Mouse (Mus musculus): ENCODE measurements around the gene Myh10. TPM values are rescaled to one million over a fixed set of nuclear protein-coding genes. Genes with fewer than 3 reads are reported as not detected.
"Not testable (repeated sequence)": the region's sequence is repeated elsewhere in the genome, so short reads cannot be mapped to it uniquely, and the experiment has no call there.

Myh10 gene
- polyA plus RNA-seq, 2 experiments: 14.9 to 28.4 TPM

DNA sequence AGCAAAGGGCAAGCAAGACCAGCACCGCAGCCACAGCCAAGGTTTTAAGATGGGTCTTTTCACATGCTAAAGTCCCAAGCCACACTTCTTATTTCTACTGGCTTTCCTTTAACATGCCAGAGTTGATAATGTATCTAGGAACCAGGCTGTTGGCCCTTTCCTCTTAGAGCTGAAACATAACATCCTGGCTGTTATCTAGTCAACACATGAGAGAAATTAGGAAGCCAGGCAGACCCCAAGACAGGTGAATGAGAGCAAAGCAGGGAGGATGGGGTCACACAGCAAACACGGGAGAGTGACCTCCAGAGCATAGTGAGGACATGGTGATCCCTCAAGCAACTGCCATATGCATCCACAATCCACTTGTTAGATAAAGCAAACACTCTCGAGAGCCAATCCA is 135.4 kb downstream of the Myh10 start:
- Histone ChIP-seq H3K27me3 (ENCODE audit: control insufficient read depth, insufficient read depth, low read length) (no peaks in the 10 kb centered on the region), H3K4me3 (ENCODE audit: insufficient read depth in 1 of 2, low read depth in 2 of 2, low read length in 2 of 2) (no peak overlapping the region), H3K4me2 (ENCODE audit: low read depth) (no peak overlapping the region), H3K9me3 (ENCODE audit: control insufficient read depth, low read length) (no peaks in the 10 kb centered on the region), H3K36me3 (replicated peaks; ENCODE audit: control insufficient read depth, insufficient read depth, low read depth) (peaks cover 40% of the 10 kb centered on the region), H3K4me1 (replicated peaks; ENCODE audit: control insufficient read depth in 2 of 2, insufficient read depth in 2 of 2, low read length in 1 of 2) (no peaks in the 10 kb centered on the region), H3K27ac (no peak overlapping the region), H3K9ac (replicated peaks) (no peak overlapping the region)
- DNase-seq (ENCODE audit: low read depth in 3 of 3, low spot score in 3 of 3): no peak
- ATAC-seq (ENCODE audit: insufficient read depth): no peak
- TF ChIP-seq CTCF (IDR thresholded peaks at IDR 0.05; ENCODE audit: low read depth) (no peak), EP300 (IDR thresholded peaks at IDR 0.05; ENCODE audit: low read depth) (no peak)
- WGBS (ENCODE audit: insufficient replicate concordance): 39% methylated on average over 3 of the region's 3 CpGs

DNA sequence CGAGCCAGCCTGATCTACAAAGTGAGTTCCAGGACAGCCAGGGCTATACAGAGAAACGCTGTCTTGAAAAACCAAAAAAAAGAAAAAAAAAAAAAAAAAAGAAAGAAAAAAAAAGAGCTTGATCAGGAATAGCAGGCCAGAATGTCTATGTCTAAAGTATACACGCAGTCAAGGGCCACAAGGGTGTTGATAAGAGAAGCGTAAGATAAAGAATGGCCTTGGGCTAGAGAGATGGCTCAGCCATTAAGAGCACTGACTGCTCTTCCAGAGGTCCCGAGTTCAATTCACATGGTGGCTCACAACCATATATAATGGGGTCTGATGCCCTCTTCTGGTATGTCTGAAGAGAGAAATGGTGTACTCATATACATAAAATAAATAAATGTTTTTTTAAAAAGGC is 140.2 kb downstream of the Myh10 start:
- H3K4me2 ChIP-seq (ENCODE audit: low read depth); DNase-seq (ENCODE audit: low read depth in 3 of 3, low spot score in 3 of 3); H3K4me1 ChIP-seq (replicated peaks; ENCODE audit: control insufficient read depth in 2 of 2, insufficient read depth in 2 of 2, low read length in 1 of 2); ATAC-seq (ENCODE audit: insufficient read depth); H3K27ac ChIP-seq; H3K27me3 ChIP-seq (ENCODE audit: control insufficient read depth, insufficient read depth, low read length); H3K9me3 ChIP-seq (ENCODE audit: control insufficient read depth, low read length); H3K9ac ChIP-seq (replicated peaks); H3K4me3 ChIP-seq (ENCODE audit: insufficient read depth in 1 of 2, low read depth in 2 of 2, low read length in 2 of 2): not testable (repeated sequence)
- WGBS (ENCODE audit: insufficient replicate concordance): 53% methylated on average over 5 of the region's 5 CpGs
- peaks cover 68% of the 10 kb centered on the region for H3K36me3 ChIP-seq (replicated peaks; ENCODE audit: control insufficient read depth, insufficient read depth, low read depth)

DNA sequence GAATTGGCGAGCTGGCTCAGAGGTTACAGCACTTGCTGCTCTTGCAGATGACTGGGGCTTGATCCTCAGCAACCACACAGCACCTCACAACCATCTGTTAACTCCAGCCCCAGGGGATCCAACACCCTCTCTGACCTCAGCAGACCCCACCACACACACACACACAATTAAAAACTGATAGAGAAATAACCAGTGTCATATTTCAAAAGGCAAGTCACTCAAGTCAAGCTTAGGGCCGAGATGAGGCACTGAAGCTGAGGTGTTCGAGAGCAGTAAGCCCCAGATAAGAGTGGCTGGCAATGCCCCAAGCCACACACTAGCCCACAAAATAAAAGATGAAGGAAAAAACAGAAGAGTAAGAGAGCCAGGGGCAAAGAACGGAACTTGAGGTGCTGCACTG is 141.4 kb downstream of the Myh10 start:
- Histone ChIP-seq H3K4me2 (ENCODE audit: low read depth) (no peak overlapping the region), H3K27ac (no peak overlapping the region), H3K4me1 (replicated peaks; ENCODE audit: control insufficient read depth in 2 of 2, insufficient read depth in 2 of 2, low read length in 1 of 2) (no peaks in the 10 kb centered on the region; a peak in 1 of 4 replicates), H3K9me3 (ENCODE audit: control insufficient read depth, low read length) (no peaks in the 10 kb centered on the region), H3K27me3 (ENCODE audit: control insufficient read depth, insufficient read depth, low read length) (no peaks in the 10 kb centered on the region), H3K9ac (replicated peaks) (no peak overlapping the region), H3K4me3 (ENCODE audit: insufficient read depth in 1 of 2, low read depth in 2 of 2, low read length in 2 of 2) (no peak overlapping the region), H3K36me3 (replicated peaks; ENCODE audit: control insufficient read depth, insufficient read depth, low read depth) (peaks cover 68% of the 10 kb centered on the region)
- TF ChIP-seq EP300 (IDR thresholded peaks at IDR 0.05; ENCODE audit: low read depth) (no peak), CTCF (IDR thresholded peaks at IDR 0.05; ENCODE audit: low read depth) (no peak)
- ATAC-seq (ENCODE audit: insufficient read depth): no peak
- WGBS (ENCODE audit: insufficient replicate concordance): 33% methylated on average over 4 of the region's 4 CpGs
- no peak for DNase-seq (ENCODE audit: low read depth in 3 of 3, low spot score in 3 of 3)

DNA sequence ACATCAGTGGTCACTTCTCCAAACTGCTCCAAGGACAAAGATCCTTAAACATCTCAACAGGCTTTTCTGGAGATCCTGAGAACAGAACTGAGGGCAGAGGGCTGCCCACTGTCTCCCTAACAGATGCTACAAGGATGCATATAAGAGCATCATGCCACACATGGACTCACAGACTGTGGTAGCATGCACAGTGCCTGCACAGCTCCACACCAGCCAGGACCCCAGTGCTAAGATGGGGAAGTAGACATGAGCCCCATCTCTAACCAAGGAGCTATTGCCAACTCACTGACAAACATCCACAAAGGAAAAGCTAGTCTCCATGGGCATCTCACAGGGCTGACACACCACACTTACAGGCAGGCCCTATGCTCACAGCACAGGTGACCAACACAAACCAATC is 142.2 kb downstream of the Myh10 start:
- H3K27ac ChIP-seq: no peak overlapping the region
- TF ChIP-seq EP300 (IDR thresholded peaks at IDR 0.05; ENCODE audit: low read depth) (no peak), CTCF (IDR thresholded peaks at IDR 0.05; ENCODE audit: low read depth) (no peak)
- no peak for ATAC-seq (ENCODE audit: insufficient read depth)
- peaks cover 64% of the 10 kb centered on the region for H3K36me3 ChIP-seq (replicated peaks; ENCODE audit: control insufficient read depth, insufficient read depth, low read depth)
- H3K4me2 ChIP-seq (ENCODE audit: low read depth): no peak overlapping the region
- no peaks in the 10 kb centered on the region for H3K9me3 ChIP-seq (ENCODE audit: control insufficient read depth, low read length)
- no peaks in the 10 kb centered on the region; a peak in 1 of 4 replicates for H3K4me1 ChIP-seq (replicated peaks; ENCODE audit: control insufficient read depth in 2 of 2, insufficient read depth in 2 of 2, low read length in 1 of 2)
- no peak overlapping the region for H3K4me3 ChIP-seq (ENCODE audit: insufficient read depth in 1 of 2, low read depth in 2 of 2, low read length in 2 of 2)
- H3K27me3 ChIP-seq (ENCODE audit: control insufficient read depth, insufficient read depth, low read length): no peaks in the 10 kb centered on the region
- no peak for DNase-seq (ENCODE audit: low read depth in 3 of 3, low spot score in 3 of 3)
- no peak overlapping the region for H3K9ac ChIP-seq (replicated peaks)

DNA sequence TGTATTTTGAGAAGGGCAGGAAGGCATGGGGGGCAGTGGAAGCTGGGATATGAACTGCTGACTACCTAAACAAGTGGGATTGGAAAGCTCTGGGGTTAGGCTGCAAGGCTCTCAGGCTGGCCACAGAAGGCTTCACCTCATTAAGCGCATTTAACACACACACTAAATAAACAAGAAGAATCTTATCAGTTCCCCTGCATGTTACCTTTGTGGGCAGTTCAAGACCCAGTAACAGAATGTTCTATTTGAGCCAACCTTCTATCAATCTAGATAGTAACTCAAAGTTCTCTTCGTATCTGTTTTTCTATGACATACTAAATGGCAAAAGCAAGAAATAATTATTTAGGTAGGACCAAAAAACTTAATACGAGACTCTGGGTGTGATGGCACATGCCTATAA is 143.7 kb downstream of the Myh10 start:
- H3K4me1 ChIP-seq (replicated peaks; ENCODE audit: control insufficient read depth in 2 of 2, insufficient read depth in 2 of 2, low read length in 1 of 2): no peaks in the 10 kb centered on the region; a peak in 1 of 4 replicates
- H3K9me3 ChIP-seq (ENCODE audit: control insufficient read depth, low read length): no peaks in the 10 kb centered on the region
- no peak overlapping the region for H3K4me3 ChIP-seq (ENCODE audit: insufficient read depth in 1 of 2, low read depth in 2 of 2, low read length in 2 of 2)
- H3K27ac ChIP-seq: no peak overlapping the region
- peaks cover 61% of the 10 kb centered on the region for H3K36me3 ChIP-seq (replicated peaks; ENCODE audit: control insufficient read depth, insufficient read depth, low read depth)
- ATAC-seq (ENCODE audit: insufficient read depth) (no peak), DNase-seq (ENCODE audit: low read depth in 3 of 3, low spot score in 3 of 3) (no peak)
- 75% methylated on average over 3 of the region's 3 CpGs for WGBS (ENCODE audit: insufficient replicate concordance)
- H3K9ac ChIP-seq (replicated peaks): no peak overlapping the region
- TF ChIP-seq CTCF (IDR thresholded peaks at IDR 0.05; ENCODE audit: low read depth) (no peak), EP300 (IDR thresholded peaks at IDR 0.05; ENCODE audit: low read depth) (no peak)
- no peak overlapping the region for H3K4me2 ChIP-seq (ENCODE audit: low read depth)
- no peaks in the 10 kb centered on the region for H3K27me3 ChIP-seq (ENCODE audit: control insufficient read depth, insufficient read depth, low read length)

DNA sequence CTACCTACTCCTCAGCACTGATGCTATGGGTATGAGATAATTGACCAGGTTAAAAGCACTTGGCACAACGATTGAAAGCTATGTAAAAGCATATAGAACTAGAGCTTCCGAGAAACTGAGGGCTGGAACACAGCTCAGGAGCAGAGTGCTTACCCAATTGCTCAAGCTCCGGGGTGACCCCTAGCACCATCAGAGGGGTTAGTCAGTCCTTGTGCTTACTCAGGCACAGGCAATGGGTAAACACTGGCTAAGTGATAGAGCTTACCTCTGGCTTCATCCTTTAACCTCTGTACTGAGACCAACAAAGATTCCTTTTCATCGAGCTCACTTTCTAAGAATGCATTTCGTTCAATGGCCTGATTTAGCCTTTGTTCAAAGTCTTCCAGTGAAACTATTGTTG is 148.2 kb downstream of the Myh10 start:
- H3K36me3 ChIP-seq (replicated peaks; ENCODE audit: control insufficient read depth, insufficient read depth, low read depth): peaks cover 53% of the 10 kb centered on the region
- no peak overlapping the region for H3K27ac ChIP-seq
- TF ChIP-seq EP300 (IDR thresholded peaks at IDR 0.05; ENCODE audit: low read depth): no peak
- no peak for TF ChIP-seq CTCF (IDR thresholded peaks at IDR 0.05; ENCODE audit: low read depth)
- H3K4me1 ChIP-seq (replicated peaks; ENCODE audit: control insufficient read depth in 2 of 2, insufficient read depth in 2 of 2, low read length in 1 of 2): no peaks in the 10 kb centered on the region
- no peak overlapping the region for H3K9ac ChIP-seq (replicated peaks)
- no peaks in the 10 kb centered on the region for H3K9me3 ChIP-seq (ENCODE audit: control insufficient read depth, low read length)
- H3K4me3 ChIP-seq (ENCODE audit: insufficient read depth in 1 of 2, low read depth in 2 of 2, low read length in 2 of 2): no peak overlapping the region
- no peak overlapping the region for H3K4me2 ChIP-seq (ENCODE audit: low read depth)
- DNase-seq (ENCODE audit: low read depth in 3 of 3, low spot score in 3 of 3): no peak
- ATAC-seq (ENCODE audit: insufficient read depth): no peak
- WGBS (ENCODE audit: insufficient replicate concordance): 81% methylated on average over 5 of the region's 5 CpGs
- H3K27me3 ChIP-seq (ENCODE audit: control insufficient read depth, insufficient read depth, low read length): no peaks in the 10 kb centered on the region

Measured in liver, embryonic 14.5 days (tissue).